Mouse (Mus musculus) c-Kit-positive CD71-negative TER-119-negative erythroid progenitor cells, embryonic 14.5 days (primary cell): ENCODE results near the gene Oxt.

Source experiments
- DNase-seq: peaks from one replicate; pipeline ENCODE4 v3.0.0-alpha.2; 2013; ENCODE audit warnings: low read depth

Gene Oxt

DNA sequence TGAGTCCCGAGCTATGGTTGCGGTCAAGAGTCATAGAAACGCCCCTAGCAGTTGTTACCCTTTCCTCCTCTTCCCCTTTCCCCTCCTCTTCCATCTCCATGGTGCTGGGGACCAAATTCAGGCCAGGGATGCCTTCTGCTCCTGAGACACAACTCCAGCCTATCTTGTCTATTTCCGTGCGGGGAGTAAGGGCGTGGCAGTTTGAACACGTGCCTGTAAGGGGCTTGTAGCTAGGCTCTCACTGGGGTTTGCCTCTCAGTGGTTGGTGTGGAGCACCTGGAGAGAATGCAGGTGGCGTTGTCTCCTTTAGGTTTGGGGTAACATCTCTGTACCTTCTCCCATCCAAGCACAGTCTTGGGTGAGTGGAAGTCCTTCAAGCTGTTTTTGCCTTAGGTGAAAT, 3.8 kb downstream of the Oxt start:
- no peak for DNase-seq

DNA sequence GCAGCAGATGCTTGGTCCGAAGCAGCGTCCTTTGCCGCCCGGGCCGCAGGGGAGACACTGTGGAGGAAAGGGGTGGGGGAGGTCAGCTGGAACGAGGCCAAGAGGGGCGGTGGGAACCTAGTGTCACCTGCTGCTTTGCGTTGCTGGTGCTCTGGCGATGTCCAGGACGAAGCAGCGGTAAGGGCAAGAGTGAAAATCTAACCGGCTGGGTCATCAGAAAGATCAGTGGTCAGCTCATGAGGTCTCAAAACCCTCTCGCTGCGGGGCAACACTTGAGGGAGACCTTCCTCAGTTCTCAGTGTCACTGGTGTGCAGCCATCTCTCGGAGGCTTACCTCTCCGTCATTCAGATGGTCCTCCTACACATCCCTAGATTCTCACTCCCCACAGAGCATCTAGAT, 5.2 kb downstream of the Oxt start:
- no peak for DNase-seq

GRCm38 (mm10) chr2:130582552-130582951, 6.6 kb downstream of the Oxt start, which contains the start of gene Avp:
Avp (minus strand) TSS chr2:130582554.
- DNase-seq: no peak

DNA sequence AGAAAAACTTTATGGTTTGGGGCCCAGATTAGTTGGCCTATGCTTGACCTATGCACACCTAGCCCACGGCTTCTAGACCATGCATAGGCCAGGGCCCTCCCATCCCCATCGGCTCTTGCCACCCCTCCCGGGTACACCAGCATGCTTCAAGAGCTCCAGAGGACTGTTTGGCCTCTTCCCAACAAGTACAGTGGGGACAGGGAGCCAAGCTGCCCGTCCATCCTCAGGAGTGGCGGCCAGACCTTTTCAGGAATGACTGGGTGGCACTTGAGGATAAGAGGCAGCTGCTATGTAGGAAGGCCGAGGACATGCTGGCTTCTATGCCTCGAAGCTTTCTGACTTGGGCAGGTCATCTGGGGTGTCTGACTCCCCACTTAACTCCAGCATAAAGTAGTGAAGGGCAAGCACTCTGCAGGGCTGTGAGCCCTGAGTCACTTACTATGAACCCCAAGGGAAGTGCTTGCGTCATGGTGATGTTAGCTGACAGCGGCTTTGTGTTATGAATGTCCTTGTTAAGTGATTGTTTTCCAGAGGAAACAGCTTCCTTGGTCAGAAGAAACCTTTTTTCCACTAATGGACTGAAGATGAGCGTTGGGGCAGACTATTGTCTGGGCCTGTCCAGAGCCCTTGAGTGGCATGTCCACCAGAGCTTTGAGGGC, 8.1 kb downstream of the Oxt start:
- DNase-seq: no peak

- DNase-seq: no peak
These were observed 10.0 kb downstream of the Oxt start for GRCm38 (mm10) chr2:130586016-130586415.

DNA sequence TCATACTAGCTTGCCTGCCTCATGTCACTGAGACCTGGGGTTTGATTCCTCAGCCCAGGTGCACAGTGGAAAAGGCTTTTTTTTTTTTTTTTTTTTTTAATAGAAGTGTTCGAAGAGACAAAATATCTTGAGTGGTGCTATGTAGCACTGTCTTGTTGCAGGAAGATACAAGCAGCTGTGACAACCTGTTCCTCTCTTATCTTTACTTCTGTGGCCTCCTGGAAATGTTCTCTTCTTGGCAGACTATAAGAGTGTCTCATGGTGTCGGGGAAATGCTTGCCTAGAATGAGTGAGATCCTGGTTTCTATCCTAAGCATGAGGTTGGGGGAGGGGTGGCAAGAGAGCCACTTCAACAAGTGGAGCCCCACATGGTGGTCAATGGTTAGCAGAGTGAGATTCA, 12.4 kb downstream of the Oxt start:
- no peak for DNase-seq

DNA sequence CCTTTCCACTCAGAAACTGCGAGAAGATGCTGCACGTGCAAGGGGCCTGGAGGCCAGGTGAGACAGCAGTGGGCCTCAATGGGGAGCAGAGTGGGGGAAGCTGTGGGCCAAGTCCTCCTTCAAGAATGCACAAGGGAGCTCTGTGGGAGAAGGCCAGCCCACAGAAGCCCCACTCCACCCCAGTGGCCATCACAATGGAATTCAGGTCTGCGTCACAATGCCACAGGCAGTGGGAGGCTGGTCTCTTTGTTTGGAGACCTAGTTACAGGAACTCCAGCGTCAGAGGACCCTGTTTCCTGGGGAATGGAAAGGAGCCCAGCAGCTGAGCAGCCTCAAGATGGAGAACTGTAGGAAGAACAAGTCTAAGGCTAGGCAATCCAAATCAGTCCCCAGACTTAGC, 13.2 kb downstream of the Oxt start:
- no peak for DNase-seq

DNA sequence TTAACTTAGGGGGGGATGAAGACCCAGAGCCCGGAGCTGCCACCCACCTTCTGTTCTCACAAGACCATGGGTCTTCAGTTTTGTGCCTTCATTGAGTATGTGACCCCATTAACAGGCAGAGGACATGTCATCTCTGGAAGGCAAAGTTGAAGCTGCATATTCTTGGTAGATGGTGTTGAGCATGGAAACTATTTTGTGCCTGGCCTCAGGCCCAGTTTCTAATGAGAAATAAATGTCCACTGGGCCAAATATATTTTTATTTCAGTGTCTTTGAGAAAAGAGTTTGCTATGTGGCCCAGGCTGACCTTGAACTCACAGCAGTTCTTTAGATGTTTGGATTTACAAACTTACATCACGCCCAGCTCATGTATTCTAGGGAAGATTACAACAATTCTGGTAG, 13.8 kb downstream of the Oxt start:
- DNase-seq: no peak

GRCm38 (mm10) chr2:130591016-130591415, 15.0 kb downstream of the Oxt start:
- no peak for DNase-seq

GRCm38 (mm10) chr2:130595596-130595995, 19.6 kb downstream of the Oxt start:
- no peak for DNase-seq

- DNase-seq: no peak
These were observed 21.6 kb downstream of the Oxt start for GRCm38 (mm10) chr2:130597601-130598010.

DNA sequence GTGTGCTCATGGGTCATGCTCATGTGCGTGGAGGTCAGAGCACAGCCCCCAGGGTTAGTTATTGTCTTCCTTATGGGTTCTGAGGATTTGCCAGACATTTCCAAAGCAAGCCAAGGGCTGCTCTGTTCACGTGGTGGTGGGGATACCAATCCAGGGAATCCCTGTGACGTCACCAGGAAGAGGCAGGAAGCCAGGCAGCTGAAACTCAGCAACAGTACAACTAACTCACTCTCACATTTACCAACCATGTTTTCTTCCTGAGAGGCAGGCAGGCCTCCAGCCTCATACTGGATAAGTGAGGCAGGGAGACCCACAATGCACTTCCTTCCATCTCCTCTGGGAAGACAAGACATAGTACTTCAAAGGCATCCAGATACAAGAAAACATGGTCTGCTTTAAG, 22.4 kb downstream of the Oxt start:
- DNase-seq: no peak

GRCm38 (mm10) chr2:130602195-130602594, 26.2 kb downstream of the Oxt start:
- DNase-seq: no peak

DNA sequence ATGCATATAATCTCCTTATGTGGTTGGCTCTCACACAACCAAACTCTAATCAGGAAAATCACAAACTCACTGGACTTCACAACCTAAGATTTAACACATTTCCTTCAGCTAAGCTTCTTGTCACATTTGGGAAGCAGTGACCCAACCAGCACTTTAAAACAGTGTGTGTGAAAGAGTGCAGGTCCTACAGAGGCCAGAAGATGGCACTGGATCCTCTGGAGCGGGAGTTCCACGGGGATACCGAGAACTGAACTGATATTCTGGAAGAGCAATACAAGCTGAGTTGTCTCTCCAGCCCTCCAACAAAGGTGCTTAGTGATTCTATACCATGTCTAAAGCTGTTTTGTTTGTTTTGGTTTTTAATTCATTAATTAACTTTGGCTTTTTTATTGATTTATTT, 37.1 kb downstream of the Oxt start:
- DNase-seq: no peak

DNA sequence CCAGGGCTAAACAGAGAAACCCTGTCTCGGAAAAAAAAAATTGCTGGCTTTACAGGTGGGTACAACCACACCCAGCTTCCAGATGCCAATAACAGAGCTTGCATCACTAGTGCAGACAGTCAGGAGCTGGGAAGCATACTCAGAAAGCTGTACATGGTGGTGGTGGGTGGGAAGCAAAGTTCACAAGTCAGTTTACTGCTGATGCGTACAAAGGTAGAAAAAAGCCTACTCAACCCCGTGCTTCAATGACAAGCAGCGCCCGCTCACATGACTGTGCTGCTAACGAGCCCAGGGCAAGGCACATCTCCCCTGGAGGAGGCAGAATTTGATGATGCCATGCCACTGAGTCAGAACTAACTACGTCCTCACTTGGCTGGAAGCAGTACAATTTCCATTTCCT, 43.0 kb downstream of the Oxt start:
- no peak for DNase-seq
